Mouse (Mus musculus) forebrain, embryonic 15.5 days (tissue): ENCODE data around the gene Sympk. TPM values are rescaled to one million over a fixed set of nuclear protein-coding genes. Genes with fewer than 3 reads are reported as not detected.

Source experiments
- ATAC-seq: fragments of 200-750 bp; cut with Nextera tagmentation; replicated peaks from 2 replicates; pipeline ENCODE4 v1.8.0; 2017; ENCODE audit warnings: mild to moderate bottlenecking, moderate TSS enrichment, moderate library complexity
- H3K27ac ChIP-seq: fragments of 300-500 bp; sonication (generic); replicated peaks from 2 replicates; pipeline ENCODE4 v1.5.1; 2015; ENCODE audit warnings: mild to moderate bottlenecking, inconsistent platforms
- H3K27me3 ChIP-seq: fragments of 300-500 bp; sonication (generic); 2 replicates; pipeline ENCODE4 v1.6.1; 2015; ENCODE audit warnings: inconsistent platforms
- H3K36me3 ChIP-seq: fragments of 300-500 bp; sonication (generic); 2 replicates; pipeline ENCODE4 v1.6.1; 2015; ENCODE audit warnings: mild to moderate bottlenecking, inconsistent platforms
- H3K4me1 ChIP-seq: fragments of 300-500 bp; sonication (generic); 2 replicates; pipeline ENCODE4 v1.6.1; 2015; ENCODE audit warnings: inconsistent platforms
- H3K4me2 ChIP-seq: fragments of 300-500 bp; sonication (generic); replicated peaks from 2 replicates; pipeline ENCODE4 v1.6.1; 2015; ENCODE audit warnings: mild to moderate bottlenecking, inconsistent platforms
- H3K4me3 ChIP-seq: fragments of 300-500 bp; sonication (generic); 2 replicates; pipeline ENCODE4 v1.5.1; 2015; ENCODE audit warnings: mild to moderate bottlenecking, inconsistent platforms
- H3K9ac ChIP-seq: fragments of 300-500 bp; sonication (generic); replicated peaks from 2 replicates; pipeline ENCODE4 v1.6.1; 2015; ENCODE audit warnings: mild to moderate bottlenecking, inconsistent platforms
- H3K9me3 ChIP-seq: fragments of 300-500 bp; sonication (generic); 2 replicates; pipeline ENCODE4 v1.6.1; 2016; ENCODE audit warnings: inconsistent platforms
- WGBS: fragments of 180-500 bp; shearing (Covaris S2); methylation state at CpG from one replicate; pipeline ENCODE4 v1.1.7; 2015; ENCODE audit warnings: mixed read lengths; 5-methylcytosine and 5-hydroxymethylcytosine counted together
- polyA plus RNA-seq: library from polyadenylated mRNA; unstranded; fragments of >200 nt; fragmentation: Nextera tagmentation; extraction: Ambion mirVana; gene quantifications from 2 replicates; pipeline ENCODE4 v1.2.1, GENCODE M21; 2015

Sympk gene
- polyA plus RNA-seq, 1 experiment from 2014 or later = 35.4 TPM

GRCm38 (mm10) chr7:19012025-19012621 lies 12.1 kb upstream of the Sympk start:
- Histone ChIP-seq H3K4me3 (peak overlapping the region; percentile 27), H3K4me2 (peak overlapping the region; percentile 50), H3K9ac (peak overlapping the region; percentile 43), H3K4me1 (peaks cover 18% of the 10 kb centered on the region), H3K9me3 (no peaks in the 10 kb centered on the region), H3K27me3 (no peaks in the 10 kb centered on the region), H3K27ac (no peak overlapping the region), H3K36me3 (peaks cover 7% of the 10 kb centered on the region)
- ATAC-seq = no peak
- 2% methylated on average over 31 of the region's 31 CpGs for WGBS

- Histone ChIP-seq H3K36me3 (no peaks in the 10 kb centered on the region), H3K4me1 (peaks cover 11% of the 10 kb centered on the region), H3K9ac (no peak overlapping the region), H3K27ac (no peak overlapping the region), H3K4me3 (no peak overlapping the region), H3K9me3 (no peaks in the 10 kb centered on the region), H3K27me3 (no peaks in the 10 kb centered on the region), H3K4me2 (no peak overlapping the region)
- WGBS = 72% methylated on average over 2 of the region's 2 CpGs
- ATAC-seq = no peak
Measured at GRCm38 (mm10) chr7:19012882-19013281, 11.3 kb upstream of the Sympk start.

GRCm38 (mm10) chr7:19014452-19014851 lies 9.7 kb upstream of the Sympk start:
- 70% methylated on average over 15 of the region's 15 CpGs for WGBS
- H3K4me1 ChIP-seq = peaks cover 11% of the 10 kb centered on the region

GRCm38 (mm10) chr7:19016042-19016441 lies 8.1 kb upstream of the Sympk start:
- 92% methylated on average over 4 of the region's 4 CpGs for WGBS
- Histone ChIP-seq H3K27me3 (peaks cover 11% of the 10 kb centered on the region; the same call in 1 of the 2 replicates), H3K9ac (no peak overlapping the region), H3K4me3 (no peak overlapping the region), H3K36me3 (no peaks in the 10 kb centered on the region), H3K4me1 (peaks cover 11% of the 10 kb centered on the region), H3K27ac (no peak overlapping the region), H3K9me3 (no peaks in the 10 kb centered on the region), H3K4me2 (no peak overlapping the region)
- ATAC-seq = no peak

More at GRCm38 (mm10) chr7:19014452-19014851, 9.7 kb upstream of the Sympk start:
- no peaks in the 10 kb centered on the region for H3K9me3 ChIP-seq
- no peak overlapping the region for H3K9ac ChIP-seq
- no peaks in the 10 kb centered on the region for H3K27me3 ChIP-seq
- H3K4me3 ChIP-seq = no peak overlapping the region
- no peak overlapping the region for H3K4me2 ChIP-seq
- no peak for ATAC-seq
- H3K36me3 ChIP-seq = no peaks in the 10 kb centered on the region
- no peak overlapping the region for H3K27ac ChIP-seq

GRCm38 (mm10) chr7:19017909-19018308 lies 6.3 kb upstream of the Sympk start:
- Histone ChIP-seq H3K27me3 (peaks cover 29% of the 10 kb centered on the region), H3K9ac (no peak overlapping the region)
- WGBS = 88% methylated on average over 7 of the region's 7 CpGs

GRCm38 (mm10) chr7:19021048-19021447 lies 3.1 kb upstream of the Sympk start:
- H3K4me3 ChIP-seq = no peak overlapping the region
- H3K36me3 ChIP-seq = no peaks in the 10 kb centered on the region
- peaks cover 14% of the 10 kb centered on the region for H3K4me1 ChIP-seq
- WGBS = 23% methylated on average over 8 of the region's 8 CpGs
- no peak overlapping the region for H3K9ac ChIP-seq
- H3K27ac ChIP-seq = no peak overlapping the region
- ATAC-seq = no peak
- H3K9me3 ChIP-seq = no peaks in the 10 kb centered on the region
- peaks cover 38% of the 10 kb centered on the region for H3K27me3 ChIP-seq
- no peak overlapping the region for H3K4me2 ChIP-seq

More at GRCm38 (mm10) chr7:19017909-19018308, 6.3 kb upstream of the Sympk start:
- H3K27ac ChIP-seq = no peak overlapping the region
- H3K4me1 ChIP-seq = no peaks in the 10 kb centered on the region
- no peak overlapping the region for H3K4me2 ChIP-seq
- ATAC-seq = no peak
- H3K36me3 ChIP-seq = no peaks in the 10 kb centered on the region
- H3K4me3 ChIP-seq = no peak overlapping the region
- no peaks in the 10 kb centered on the region for H3K9me3 ChIP-seq

- peaks cover 38% of the 10 kb centered on the region for H3K27me3 ChIP-seq
- H3K4me1 ChIP-seq = peaks cover 23% of the 10 kb centered on the region
- WGBS = 66% methylated on average over 18 of the region's 18 CpGs
- no peak for ATAC-seq
- H3K27ac ChIP-seq = no peak overlapping the region
- H3K36me3 ChIP-seq = no peaks in the 10 kb centered on the region
- H3K9me3 ChIP-seq = no peaks in the 10 kb centered on the region
- no peak overlapping the region for H3K4me3 ChIP-seq
- no peak overlapping the region for H3K9ac ChIP-seq
- no peak overlapping the region for H3K4me2 ChIP-seq
Measured at GRCm38 (mm10) chr7:19022189-19022958, 1.8 kb upstream of the Sympk start.

- Histone ChIP-seq H3K4me2 (peak within 1 kb of the TSS; percentile 81), H3K36me3 (no peaks in the 10 kb centered on the region), H3K4me1 (peaks cover 23% of the 10 kb centered on the region), H3K9me3 (no peaks in the 10 kb centered on the region), H3K27ac (peak within 1 kb of the TSS; percentile 29; the same call in 1 of the 2 replicates), H3K27me3 (peaks cover 38% of the 10 kb centered on the region), H3K4me3 (peak within 1 kb of the TSS; percentile 82), H3K9ac (peak within 1 kb of the TSS; percentile 92)
- WGBS = 1% methylated on average over 30 of the region's 30 CpGs
- peak; percentile 26 for ATAC-seq
Measured at GRCm38 (mm10) chr7:19023357-19023814, 791 bp upstream of the Sympk start, which contains the start of gene Foxa3. TSS of gene Foxa3 (minus strand) at chr7:19023538.

- Histone ChIP-seq H3K4me2 (peak overlapping the region; percentile 81), H3K4me1 (peaks cover 23% of the 10 kb centered on the region), H3K27me3 (peaks cover 38% of the 10 kb centered on the region), H3K9ac (peak overlapping the region; percentile 92), H3K4me3 (peak overlapping the region; percentile 82), H3K27ac (peak overlapping the region; percentile 29; the same call in 1 of the 2 replicates), H3K9me3 (no peaks in the 10 kb centered on the region), H3K36me3 (peaks cover 10% of the 10 kb centered on the region)
- under 1% methylated on average over 33 of the region's 36 CpGs for WGBS
- peak; percentile 65 for ATAC-seq
Measured at GRCm38 (mm10) chr7:19024581-19025255, 541 bp downstream of the Sympk start.

GRCm38 (mm10) chr7:19028067-19028466 lies 3.9 kb downstream of the Sympk start:
- Histone ChIP-seq H3K9ac (no peak overlapping the region), H3K4me3 (no peak overlapping the region)
- ATAC-seq = no peak

GRCm38 (mm10) chr7:19029084-19029653 lies 5.0 kb downstream of the Sympk start:
- peaks cover 23% of the 10 kb centered on the region for H3K4me1 ChIP-seq
- H3K36me3 ChIP-seq = peaks cover 46% of the 10 kb centered on the region
- H3K4me2 ChIP-seq = no peak overlapping the region
- no peak overlapping the region for H3K4me3 ChIP-seq
- WGBS = 58% methylated on average over 6 of the region's 6 CpGs
- H3K27me3 ChIP-seq = no peaks in the 10 kb centered on the region
- no peak overlapping the region for H3K27ac ChIP-seq
- no peak overlapping the region for H3K9ac ChIP-seq
- H3K9me3 ChIP-seq = no peaks in the 10 kb centered on the region
- peak; percentile 14; the same call in 1 of the 2 replicates for ATAC-seq

More at GRCm38 (mm10) chr7:19028067-19028466, 3.9 kb downstream of the Sympk start:
- H3K4me1 ChIP-seq = peaks cover 23% of the 10 kb centered on the region
- H3K27me3 ChIP-seq = peaks cover 7% of the 10 kb centered on the region
- no peak overlapping the region for H3K4me2 ChIP-seq
- no peaks in the 10 kb centered on the region for H3K9me3 ChIP-seq
- H3K27ac ChIP-seq = no peak overlapping the region
- peaks cover 39% of the 10 kb centered on the region for H3K36me3 ChIP-seq
